Mouse (Mus musculus) cortical plate, adult 2 months (tissue): ENCODE results near the gene Txndc5.

Source experiments
- CTCF ChIP-seq: fragments of 200-500 bp; IDR thresholded peaks from 2 replicates; pipeline ENCODE4 v1.5.1; 2011; ENCODE audit warnings: mild to moderate bottlenecking, control low read depth, low read length; ENCODE audit not compliant: insufficient read depth; ENCODE audit errors: extremely low read depth
- POLR2A ChIP-seq: fragments of 200-500 bp; IDR thresholded peaks from 2 replicates; pipeline ENCODE4 v1.6.1; 2011; ENCODE audit warnings: mild to moderate bottlenecking, low read length, control low read depth; ENCODE audit not compliant: insufficient read depth; ENCODE audit errors: extremely low read depth

DNA sequence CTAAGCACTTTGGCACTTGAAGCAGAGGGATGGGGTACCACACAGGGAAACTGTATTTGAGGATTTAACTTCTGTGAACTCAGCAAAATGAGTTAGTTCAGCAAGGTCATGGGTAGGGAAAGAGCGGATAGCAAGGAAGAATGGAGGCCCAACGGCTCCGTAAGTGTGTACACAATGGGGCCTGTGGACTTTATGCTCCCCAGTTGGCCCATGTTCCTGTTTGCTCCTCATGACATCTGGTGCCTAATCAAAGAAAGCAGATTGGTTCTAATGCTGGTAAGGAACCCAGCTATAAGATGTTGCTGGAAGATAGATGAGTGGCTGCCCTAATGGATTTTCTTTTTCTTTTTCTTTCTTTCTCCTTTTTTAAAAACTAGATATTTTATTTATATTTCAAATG, 3.4 kb downstream of the Txndc5 start:
- TF ChIP-seq POLR2A (no peak), CTCF (no peak)
